Mouse (Mus musculus) liver, embryonic 14.5 days (tissue): ENCODE measurements around the gene Ntm.

Experiments used
- CTCF ChIP-seq: IDR thresholded peaks from 2 replicates; pipeline ENCODE4 v1.5.1; 2016; ENCODE audit warnings: antibody characterized with exemption, low read depth, control low read depth
- EP300 ChIP-seq: IDR thresholded peaks from 2 replicates; pipeline ENCODE4 v1.6.1; 2016; ENCODE audit warnings: antibody characterized with exemption, low read depth

- no peak for TF ChIP-seq CTCF
- no peak for TF ChIP-seq EP300
Observed at GRCm38 (mm10) chr9:29220941-29221615, 741.9 kb downstream of the Ntm start.
